Mouse (Mus musculus): ENCODE measurements around the gene Ank3. TPM values are rescaled to one million over a fixed set of nuclear protein-coding genes. Genes with fewer than 3 reads are reported as not detected.

Gene Ank3
- polyA plus RNA-seq, 1 experiment from 2014 or later = 21.9 TPM

DNA sequence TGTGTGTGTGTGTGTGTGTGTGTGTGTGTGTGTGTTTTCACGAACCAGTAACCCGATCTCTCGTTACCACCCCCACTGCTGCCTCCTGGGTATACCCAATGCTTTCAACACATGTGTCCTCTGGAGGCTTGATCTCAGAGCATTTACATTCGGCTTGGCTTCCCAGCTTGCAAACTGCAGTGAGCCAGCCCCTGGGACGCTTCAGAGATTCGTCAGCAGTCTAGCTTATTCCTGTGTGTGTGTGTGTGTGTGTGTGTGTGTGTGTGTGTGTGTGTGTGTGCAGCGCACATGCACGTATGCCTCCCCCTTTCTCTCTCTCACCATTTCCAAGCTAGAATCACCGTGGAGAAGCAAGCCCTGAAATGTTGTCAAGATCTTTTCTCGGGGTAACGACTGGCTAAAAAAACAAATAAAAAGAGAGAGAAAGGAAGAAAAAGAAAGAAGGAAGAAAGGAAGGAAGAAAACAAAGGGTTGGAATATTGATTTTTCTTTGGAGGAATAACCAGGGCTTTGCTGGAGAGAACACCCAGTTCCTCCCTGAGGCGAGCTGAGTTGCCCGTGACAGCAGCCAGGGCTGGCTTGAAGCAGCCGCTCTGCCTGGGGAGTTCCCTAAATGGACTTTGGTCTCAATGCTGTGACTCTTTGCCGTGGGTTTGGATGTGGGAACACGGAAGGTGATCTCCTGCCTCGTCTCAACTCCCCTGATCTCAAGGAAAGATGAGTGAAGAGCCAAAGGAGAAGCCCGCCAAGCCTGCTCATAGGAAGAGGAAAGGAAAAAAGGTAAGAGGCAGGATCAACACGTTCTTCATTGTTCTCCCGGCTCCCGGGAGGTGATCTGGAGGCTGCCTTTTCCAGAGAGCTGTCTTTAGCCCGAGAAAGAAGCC is 135.2 kb downstream of the Ank3 start:
- WGBS = 3% methylated on average over 22 of the region's 22 CpGs
- Histone ChIP-seq H3K27me3 (replicated peaks) (no peaks in the 10 kb centered on the region), H3K36me3 (no peaks in the 10 kb centered on the region), H3K4me3 (replicated peaks) (peak overlapping the region; percentile 43), H3K4me2 (replicated peaks) (peak overlapping the region; percentile 64), H3K9me3 (no peaks in the 10 kb centered on the region), H3K9ac (peak overlapping the region; percentile 39), H3K4me1 (replicated peaks) (no peaks in the 10 kb centered on the region), H3K27ac (peak overlapping the region; percentile 59; the same call in 1 of the 2 replicates)
- peak; percentile 94 for ATAC-seq

- Histone ChIP-seq H3K9me3 (no peaks in the 10 kb centered on the region), H3K4me3 (replicated peaks) (peak overlapping the region; percentile 43), H3K27me3 (replicated peaks) (no peaks in the 10 kb centered on the region), H3K36me3 (no peaks in the 10 kb centered on the region), H3K4me1 (replicated peaks) (no peaks in the 10 kb centered on the region), H3K27ac (no peak overlapping the region), H3K4me2 (replicated peaks) (peak overlapping the region; percentile 64), H3K9ac (no peak overlapping the region)
- 62% methylated on average over 9 of the region's 9 CpGs for WGBS
- ATAC-seq = no peak
Measured at GRCm38 (mm10) chr10:69534716-69535115, 136.1 kb downstream of the Ank3 start.

- H3K4me3 ChIP-seq (replicated peaks) = peak overlapping the region; percentile 43
- no peaks in the 10 kb centered on the region for H3K4me1 ChIP-seq (replicated peaks)
- no peak overlapping the region for H3K27ac ChIP-seq
- H3K9ac ChIP-seq = 0 out of 2 replicates have a peak overlapping the region, but pooled peaks have one; percentile 3
- WGBS = 45% methylated on average over 15 of the region's 15 CpGs
- H3K9me3 ChIP-seq = no peaks in the 10 kb centered on the region
- no peaks in the 10 kb centered on the region for H3K36me3 ChIP-seq
- no peaks in the 10 kb centered on the region for H3K27me3 ChIP-seq (replicated peaks)
- no peak for ATAC-seq
- peak overlapping the region; percentile 64 for H3K4me2 ChIP-seq (replicated peaks)
Measured at GRCm38 (mm10) chr10:69535123-69535930, 136.8 kb downstream of the Ank3 start.

GRCm38 (mm10) chr10:69535931-69536200 is 137.3 kb downstream of the Ank3 start:
- Histone ChIP-seq H3K4me1 (replicated peaks) (no peaks in the 10 kb centered on the region), H3K4me3 (replicated peaks) (no peak overlapping the region), H3K27me3 (replicated peaks) (no peaks in the 10 kb centered on the region), H3K36me3 (no peaks in the 10 kb centered on the region), H3K9ac (no peak overlapping the region), H3K27ac (no peak overlapping the region), H3K4me2 (replicated peaks) (peak overlapping the region; percentile 64), H3K9me3 (no peaks in the 10 kb centered on the region)
- 69% methylated on average over 4 of the region's 4 CpGs for WGBS
- no peak for ATAC-seq

DNA sequence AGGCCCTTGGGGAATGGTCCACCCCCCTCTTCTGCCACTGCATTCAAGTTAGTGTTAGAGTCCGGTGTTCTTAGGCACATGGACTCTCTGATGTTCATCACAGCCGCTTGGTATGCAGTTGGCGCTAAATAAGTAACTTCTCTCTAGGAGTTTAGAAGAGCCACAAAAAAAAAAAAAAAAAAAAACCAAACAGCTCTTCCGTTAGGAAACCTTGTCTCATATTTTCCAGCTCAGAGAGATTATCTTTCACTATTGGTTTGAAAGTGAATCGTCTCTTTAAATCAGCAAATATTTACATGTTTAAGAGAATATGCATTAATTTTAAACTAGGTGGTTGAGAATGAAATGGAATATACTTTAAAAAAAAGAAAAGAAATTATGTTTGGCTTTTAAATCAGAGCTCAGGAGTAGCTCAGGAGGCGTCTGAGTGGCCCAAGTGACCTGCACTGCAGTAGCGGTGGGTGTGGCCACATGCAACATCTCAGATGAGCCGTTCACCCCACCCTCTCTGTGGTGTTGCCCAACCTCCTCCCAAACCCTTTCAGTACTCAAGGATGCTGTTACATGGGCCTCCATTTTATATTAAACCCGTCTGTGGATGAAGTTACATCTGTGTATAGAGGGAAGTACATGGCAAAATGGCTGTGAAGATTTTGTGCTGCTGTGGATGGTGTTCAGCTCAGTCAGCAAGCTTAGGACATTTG is 138.0 kb downstream of the Ank3 start:
- Histone ChIP-seq H3K9ac (no peak overlapping the region), H3K4me1 (replicated peaks) (no peaks in the 10 kb centered on the region), H3K9me3 (no peaks in the 10 kb centered on the region), H3K4me2 (replicated peaks) (no peak overlapping the region; the same call in 1 of the 2 replicates), H3K27ac (no peak overlapping the region), H3K4me3 (replicated peaks) (no peak overlapping the region), H3K36me3 (no peaks in the 10 kb centered on the region), H3K27me3 (replicated peaks) (no peaks in the 10 kb centered on the region)
- WGBS = 68% methylated on average over 9 of the region's 9 CpGs
- ATAC-seq = no peak

GRCm38 (mm10) chr10:69538236-69538635 is 139.7 kb downstream of the Ank3 start:
- no peak overlapping the region for H3K27ac ChIP-seq
- H3K9ac ChIP-seq = no peak overlapping the region
- 91% methylated on average over 2 of the region's 2 CpGs for WGBS
- no peaks in the 10 kb centered on the region for H3K27me3 ChIP-seq (replicated peaks)
- H3K4me1 ChIP-seq (replicated peaks) = no peaks in the 10 kb centered on the region
- no peaks in the 10 kb centered on the region for H3K36me3 ChIP-seq
- H3K4me2 ChIP-seq (replicated peaks) = no peak overlapping the region
- no peak overlapping the region for H3K4me3 ChIP-seq (replicated peaks)
- no peaks in the 10 kb centered on the region for H3K9me3 ChIP-seq
- no peak for ATAC-seq

DNA sequence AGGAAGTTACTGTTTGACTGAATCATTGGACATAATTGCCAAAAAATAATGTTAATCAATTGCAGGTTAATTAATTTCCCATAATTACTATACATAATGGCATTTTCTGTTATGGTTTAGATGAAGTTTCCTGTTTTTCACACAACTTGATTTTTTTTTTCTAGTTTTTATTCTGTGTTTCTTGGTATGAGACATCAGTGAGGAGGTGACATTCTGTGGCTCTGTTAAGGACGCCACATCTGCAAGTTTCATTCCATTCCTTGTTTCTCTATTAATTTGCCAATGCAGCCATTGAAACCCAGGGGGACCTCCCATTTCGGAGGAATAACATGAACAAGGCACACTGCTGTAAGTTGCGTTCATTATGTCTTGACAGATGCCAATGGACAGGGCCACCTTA is 143.9 kb downstream of the Ank3 start:
- no peak for ATAC-seq
- Histone ChIP-seq H3K4me2 (replicated peaks) (no peak overlapping the region), H3K36me3 (no peaks in the 10 kb centered on the region), H3K4me3 (replicated peaks) (no peak overlapping the region), H3K4me1 (replicated peaks) (no peaks in the 10 kb centered on the region), H3K9ac (no peak overlapping the region), H3K27me3 (replicated peaks) (no peaks in the 10 kb centered on the region), H3K9me3 (no peaks in the 10 kb centered on the region), H3K27ac (no peak overlapping the region)
- WGBS = 91% methylated on average over 3 of the region's 3 CpGs

DNA sequence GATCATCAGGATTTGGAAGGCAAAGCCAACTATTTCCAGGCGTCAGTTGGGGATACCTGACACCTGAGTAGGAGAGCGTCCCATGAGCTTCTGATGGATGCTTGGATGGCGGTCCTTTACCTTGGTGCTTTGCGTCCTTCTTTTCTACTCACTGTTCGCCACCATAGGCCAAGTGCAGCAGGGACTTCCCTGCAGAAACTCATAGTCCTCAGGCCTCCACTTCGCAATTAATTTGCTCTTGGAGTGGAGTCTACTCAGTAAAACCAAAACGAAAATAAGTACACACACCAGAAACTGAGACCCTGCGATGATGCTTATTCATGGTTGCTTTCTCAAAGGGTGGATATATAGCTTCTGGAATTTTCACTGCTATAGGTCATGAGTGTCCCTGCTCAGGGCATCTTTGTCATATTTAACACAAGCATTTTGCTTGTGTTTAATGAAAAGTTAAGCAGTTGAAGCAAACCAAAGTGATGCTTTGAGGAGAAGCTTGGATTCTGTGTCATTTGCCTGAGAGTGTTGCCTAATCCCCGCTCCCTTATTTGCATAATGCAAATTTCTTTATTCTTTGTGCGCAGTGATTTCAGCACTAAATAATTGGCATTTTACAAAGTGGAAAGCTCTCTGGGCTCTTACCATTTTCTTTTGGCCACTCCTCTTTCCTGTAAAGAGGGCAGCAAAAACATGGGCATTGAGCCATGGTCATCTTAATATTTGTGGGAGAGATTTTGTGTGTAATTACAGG is 145.5 kb downstream of the Ank3 start:
- Histone ChIP-seq H3K4me2 (replicated peaks) (no peak overlapping the region), H3K9me3 (no peaks in the 10 kb centered on the region), H3K4me1 (replicated peaks) (no peaks in the 10 kb centered on the region), H3K36me3 (no peaks in the 10 kb centered on the region), H3K27me3 (replicated peaks) (no peaks in the 10 kb centered on the region), H3K27ac (no peak overlapping the region), H3K9ac (no peak overlapping the region), H3K4me3 (replicated peaks) (no peak overlapping the region)
- no peak for ATAC-seq
- WGBS = 93% methylated on average over 10 of the region's 10 CpGs

DNA sequence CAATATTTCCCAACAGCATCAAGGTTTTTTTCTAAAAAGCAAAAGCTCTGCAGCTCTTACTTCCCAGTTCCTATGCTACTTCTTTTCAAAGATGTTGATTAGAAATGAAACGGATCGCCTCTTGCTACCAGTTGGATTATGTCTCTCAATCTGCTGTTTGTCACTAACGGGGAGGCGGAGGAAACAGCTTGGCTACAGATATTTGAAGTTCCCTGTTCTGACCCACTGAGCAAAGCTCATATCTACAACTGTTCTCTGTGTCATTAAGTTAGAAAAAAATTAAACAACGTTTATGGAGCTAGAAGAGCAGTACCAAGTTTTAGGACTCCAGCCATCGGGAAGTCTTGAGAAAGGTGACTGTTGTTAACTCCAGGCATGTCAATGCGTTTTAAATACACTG is 146.1 kb downstream of the Ank3 start:
- no peak overlapping the region for H3K4me2 ChIP-seq (replicated peaks)
- WGBS = 71% methylated on average over 7 of the region's 7 CpGs
- H3K4me3 ChIP-seq (replicated peaks) = no peak overlapping the region
- H3K9ac ChIP-seq = no peak overlapping the region
- no peak overlapping the region for H3K27ac ChIP-seq
- no peak for ATAC-seq
- H3K27me3 ChIP-seq (replicated peaks) = no peaks in the 10 kb centered on the region
- H3K4me1 ChIP-seq (replicated peaks) = no peaks in the 10 kb centered on the region
- H3K9me3 ChIP-seq = no peaks in the 10 kb centered on the region
- H3K36me3 ChIP-seq = no peaks in the 10 kb centered on the region

GRCm38 (mm10) chr10:69545936-69546335 is 147.4 kb downstream of the Ank3 start:
- no peak overlapping the region for H3K4me2 ChIP-seq (replicated peaks)
- H3K27ac ChIP-seq = no peak overlapping the region
- H3K9ac ChIP-seq = no peak overlapping the region
- no peaks in the 10 kb centered on the region for H3K4me1 ChIP-seq (replicated peaks)
- ATAC-seq = no peak
- no peaks in the 10 kb centered on the region for H3K9me3 ChIP-seq
- no peaks in the 10 kb centered on the region for H3K36me3 ChIP-seq
- H3K27me3 ChIP-seq (replicated peaks) = no peaks in the 10 kb centered on the region
- 93% methylated on average over 3 of the region's 3 CpGs for WGBS
- H3K4me3 ChIP-seq (replicated peaks) = no peak overlapping the region

GRCm38 (mm10) chr10:69546643-69547042 is 148.1 kb downstream of the Ank3 start:
- no peaks in the 10 kb centered on the region for H3K9me3 ChIP-seq
- no peaks in the 10 kb centered on the region for H3K36me3 ChIP-seq
- no peaks in the 10 kb centered on the region for H3K27me3 ChIP-seq (replicated peaks)
- H3K4me1 ChIP-seq (replicated peaks) = no peaks in the 10 kb centered on the region
- H3K9ac ChIP-seq = no peak overlapping the region
- no peak overlapping the region for H3K4me2 ChIP-seq (replicated peaks)
- WGBS = 79% methylated on average over 6 of the region's 6 CpGs
- no peak for ATAC-seq
- no peak overlapping the region for H3K27ac ChIP-seq
- H3K4me3 ChIP-seq (replicated peaks) = no peak overlapping the region

DNA sequence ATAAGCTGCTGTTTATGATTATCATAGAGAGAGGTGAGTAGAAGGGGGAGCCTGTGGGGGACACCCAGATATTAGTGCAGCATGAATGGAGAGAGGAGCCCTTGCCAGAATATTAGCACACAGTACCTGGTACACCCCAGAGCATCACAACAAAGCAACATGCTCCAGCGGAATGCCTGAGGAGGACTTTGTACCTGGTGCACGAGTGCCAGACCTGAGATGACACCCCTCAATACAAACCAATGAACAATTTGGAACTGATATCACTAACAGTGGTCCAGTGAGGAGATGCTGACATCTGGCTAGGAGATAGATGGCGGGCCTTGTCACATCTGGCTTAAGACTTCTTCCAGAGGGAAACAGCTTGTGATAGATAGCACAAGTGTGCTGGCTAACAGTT is 150.2 kb downstream of the Ank3 start:
- Histone ChIP-seq H3K4me2 (replicated peaks) (no peak overlapping the region), H3K9ac (no peak overlapping the region), H3K36me3 (no peaks in the 10 kb centered on the region), H3K4me1 (replicated peaks) (no peaks in the 10 kb centered on the region), H3K4me3 (replicated peaks) (no peak overlapping the region), H3K27ac (no peak overlapping the region), H3K9me3 (no peaks in the 10 kb centered on the region), H3K27me3 (replicated peaks) (no peaks in the 10 kb centered on the region)
- ATAC-seq = no peak
- WGBS = 76% methylated on average over 3 of the region's 3 CpGs

Measured in intestine, embryonic 15.5 days (tissue).